Mouse (Mus musculus) kidney, adult 9 months (tissue): ENCODE results near the gene Zfy1.
"Not testable (repeated sequence)": the region's sequence is repeated elsewhere in the genome, so short reads cannot be mapped to it uniquely, and the experiment has no call there.

Experiments
- DNase-seq: peaks from one replicate; pipeline ENCODE4 v3.0.0; 2022

Zfy1 gene

GRCm38 (mm10) chrY:797309-797708, at the start of gene Zfy1:
Gene Zfy1, minus strand, starts transcription at chrY:797409.
- not testable (repeated sequence) for DNase-seq

GRCm38 (mm10) chrY:818396-818795, 21.2 kb upstream of the Zfy1 start, which contains the start of gene Uba1y:
Gene Uba1y, plus strand, starts transcription at chrY:818649.
- no peak for DNase-seq

GRCm38 (mm10) chrY:808991-809661, 11.9 kb upstream of the Zfy1 start:
- DNase-seq = peak; percentile 31
